11 mouse cellular contexts compared by ENCODE assay signal in genomic region chr10:19494461-19495105, GRCm38 (mm10).
DNase-seq lines count a peak whose midpoint lies in the region; ATAC-seq and TF ChIP-seq lines count a peak whose summit lies in the region.
"Had no signal": no experiment of that assay in that cellular context is flagged by ENCODE, and none has a peak within 500 bp of the region (broad histone marks: within the 10 kb centered on the region; RNA-seq: fewer than 3 reads in every experiment).

No protein-coding gene starts in this region.

- H3K4me3 ChIP-seq in lung, adult 2 months (replicated peaks; ENCODE audit: extremely low read depth, low read depth, low read length), result peak overlapping the region; percentile 41
- no peak overlapping the region for H3K4me3 ChIP-seq in embryonic facial prominence, embryonic 12.5 days
- H3K4me3 ChIP-seq in small intestine, adult 2 months (ENCODE audit: low read depth, low read length), result no peak overlapping the region
- H3K4me3 ChIP-seq: hindbrain, embryonic 12.5 days had no signal

- peak overlapping the region; percentile 17; the same call in 1 of the 2 replicates for H3K4me2 ChIP-seq in embryonic facial prominence, embryonic 12.5 days (replicated peaks)
- H3K4me2 ChIP-seq: hindbrain, embryonic 12.5 days had no signal

- H3K27ac ChIP-seq in embryonic facial prominence, embryonic 12.5 days, result no peak overlapping the region
- H3K27ac ChIP-seq in small intestine, adult 2 months (ENCODE audit: insufficient read depth, low read depth, low read length), result peak overlapping the region; percentile 86
- H3K27ac ChIP-seq: hindbrain, embryonic 12.5 days had no signal

- no peak for TF ChIP-seq CTCF in lung, adult 2 months (IDR thresholded peaks at IDR 0.05; ENCODE audit: insufficient read depth, low read length)
- TF ChIP-seq CTCF in small intestine, adult 2 months (IDR thresholded peaks at IDR 0.05; ENCODE audit: extremely low read depth, insufficient read length, insufficient replicate concordance, low read depth, low read length), result no peak

- peaks cover 16% of the 10 kb centered on the region for H3K4me1 ChIP-seq in lung, adult 2 months (ENCODE audit: control insufficient read depth, insufficient read depth, low read length)
- H3K4me1 ChIP-seq in embryonic facial prominence, embryonic 12.5 days, result 0 out of 2 replicates have a peak, but pooled peaks cover 5% of the 10 kb centered on the region
- H3K4me1 ChIP-seq in small intestine, adult 2 months (ENCODE audit: control insufficient read depth, insufficient read depth, insufficient read length, low read length), result peaks cover 6% of the 10 kb centered on the region; the same call in 1 of the 2 replicates
- H3K4me1 ChIP-seq: hindbrain, embryonic 12.5 days had no signal

- DNase-seq in lung, adult 2 months, result no peak
- DNase-seq in lung, postnatal 14 days, result no peak
- peak; percentile 18 for DNase-seq in kidney, postnatal 14 days
- DNase-seq in cerebellum, adult 11-12 months, result no peak
- no peak for DNase-seq in urinary bladder, postnatal 14 days (ENCODE audit: low spot score)
- no peak for DNase-seq in spleen, postnatal 14 days (ENCODE audit: low spot score in 2 of 2)
- DNase-seq: cerebellum, adult 9-11 months; retina, postnatal 1 day had no signal

- H3K36me3 ChIP-seq in embryonic facial prominence, embryonic 12.5 days, result no peaks in the 10 kb centered on the region
- no peaks in the 10 kb centered on the region for H3K36me3 ChIP-seq in small intestine, adult 2 months (ENCODE audit: control insufficient read depth, insufficient read depth, low read length)
- H3K36me3 ChIP-seq: hindbrain, embryonic 12.5 days had no signal

- ATAC-seq in embryonic facial prominence, embryonic 12.5 days (ENCODE audit: insufficient number of reproducible peaks, insufficient read depth, low FRiP score, low TSS enrichment), result no peak

- H3K9me3 ChIP-seq in embryonic facial prominence, embryonic 12.5 days, result no peaks in the 10 kb centered on the region
- H3K9me3 ChIP-seq: hindbrain, embryonic 12.5 days had no signal

- no peak overlapping the region for H3K9ac ChIP-seq in embryonic facial prominence, embryonic 12.5 days
- H3K9ac ChIP-seq: hindbrain, embryonic 12.5 days had no signal

- no peak for TF ChIP-seq POLR2A in lung, adult 2 months (IDR thresholded peaks at IDR 0.05; ENCODE audit: borderline replicate concordance, extremely low read depth, low read depth, low read length)
- no peak for TF ChIP-seq POLR2A in small intestine, adult 2 months (IDR thresholded peaks at IDR 0.05; ENCODE audit: low read depth, low read length)

- 0 out of 2 replicates have a peak, but pooled peaks cover 5% of the 10 kb centered on the region for H3K27me3 ChIP-seq in embryonic facial prominence, embryonic 12.5 days
- H3K27me3 ChIP-seq in small intestine, adult 2 months (ENCODE audit: control insufficient read depth, insufficient read depth, low read length), result no peaks in the 10 kb centered on the region

- WGBS in lung, adult 2 months, result 5% methylated on average over 9 of the region's 9 CpGs
- WGBS in embryonic facial prominence, embryonic 12.5 days, result 11% methylated on average over 9 of the region's 9 CpGs
- 12% methylated on average over 9 of the region's 9 CpGs for WGBS in small intestine, adult 2 months
